Mouse (Mus musculus) splenic B cell, adult 2 months (primary cell): ENCODE results near the gene Jag2.
A peak's percentile ranks its signal among the peaks of the same experiment; 100 is the strongest.

Experiments
- DNase-seq: peaks from one replicate; pipeline ENCODE4 v3.0.0-alpha.2; 2011; ENCODE audit warnings: low read depth, low spot score
- H3K27me3 ChIP-seq: 2 replicates; pipeline ENCODE4 v1.6.1; 2012; ENCODE audit warnings: mild to moderate bottlenecking, low read length, moderate library complexity, mixed read lengths; ENCODE audit not compliant: control insufficient read depth, poor library complexity, insufficient read depth, severe bottlenecking
- H3K36me3 ChIP-seq: 2 replicates; pipeline ENCODE4 v1.6.1; 2012; ENCODE audit warnings: mild to moderate bottlenecking, low read length, moderate library complexity, mixed read lengths; ENCODE audit not compliant: control insufficient read depth, poor library complexity, insufficient read depth, severe bottlenecking

Jag2 gene

DNA sequence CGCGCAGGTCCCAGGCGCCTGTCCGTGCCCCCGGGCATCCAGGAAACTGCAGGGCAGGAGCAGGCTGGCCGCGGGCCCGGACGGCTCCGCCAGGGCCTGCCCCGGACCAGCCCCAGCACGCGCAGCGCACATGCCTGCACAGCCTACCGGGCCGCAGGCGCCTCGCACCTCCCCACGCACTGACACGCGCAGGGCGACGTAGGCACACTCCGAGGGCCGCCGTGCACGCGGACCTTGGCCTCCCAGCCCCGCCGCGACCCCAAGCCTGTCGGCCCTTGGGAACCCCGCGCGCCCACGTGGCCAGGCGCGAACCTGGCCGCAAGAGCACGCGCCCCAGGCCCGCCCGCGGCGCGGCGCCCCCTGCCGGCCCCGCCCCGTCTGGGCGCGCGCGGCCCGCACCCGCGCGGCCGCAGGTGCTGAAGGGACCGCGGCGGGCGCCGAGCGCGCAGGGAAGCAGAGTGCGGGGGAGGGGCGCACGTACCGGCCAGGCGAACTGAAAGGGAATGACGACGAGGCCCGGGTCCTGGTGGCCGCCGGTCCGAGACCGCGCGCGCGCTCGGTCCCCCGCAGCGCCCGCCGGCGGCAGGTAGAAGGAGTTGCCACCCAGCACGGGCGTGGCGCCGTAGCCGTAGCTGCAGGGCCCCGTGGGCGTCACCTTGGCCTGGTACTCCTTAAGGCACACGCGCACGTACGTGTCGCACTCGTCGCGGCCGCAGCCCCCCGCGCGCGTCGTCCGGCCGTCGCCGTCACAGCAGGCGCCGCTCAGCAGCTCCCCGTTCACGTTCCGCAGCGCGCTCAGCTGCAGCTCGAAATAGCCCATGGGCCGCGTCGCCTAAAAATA lies 955 bp downstream of the Jag2 start:
- Histone ChIP-seq H3K36me3 (no peaks in the 10 kb centered on the region), H3K27me3 (0 out of 2 replicates have a peak, but pooled peaks cover 3% of the 10 kb centered on the region)
- peak; percentile 45 for DNase-seq

DNA sequence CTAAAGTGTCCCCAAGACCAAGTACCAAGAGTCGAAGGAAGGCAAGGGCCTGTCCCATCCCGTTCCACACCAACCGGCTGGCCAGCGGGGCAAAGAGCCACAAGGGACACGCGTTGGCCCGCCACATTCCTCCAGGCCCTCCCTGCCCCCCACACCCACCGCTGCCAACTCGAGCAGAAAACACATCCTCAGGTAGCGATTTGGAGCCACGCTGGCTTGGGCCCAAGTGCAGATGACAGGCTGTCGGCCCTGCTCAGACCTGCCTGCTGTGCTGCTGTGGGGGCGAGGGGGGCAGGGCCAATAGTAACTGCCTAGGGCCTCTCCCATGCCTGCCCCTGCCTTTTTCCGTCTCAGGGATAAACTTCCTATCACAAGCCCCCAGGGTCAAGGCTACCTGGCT lies 2.3 kb downstream of the Jag2 start:
- no peaks in the 10 kb centered on the region for H3K36me3 ChIP-seq
- 0 out of 2 replicates have a peak, but pooled peaks cover 3% of the 10 kb centered on the region for H3K27me3 ChIP-seq
- no peak for DNase-seq

DNA sequence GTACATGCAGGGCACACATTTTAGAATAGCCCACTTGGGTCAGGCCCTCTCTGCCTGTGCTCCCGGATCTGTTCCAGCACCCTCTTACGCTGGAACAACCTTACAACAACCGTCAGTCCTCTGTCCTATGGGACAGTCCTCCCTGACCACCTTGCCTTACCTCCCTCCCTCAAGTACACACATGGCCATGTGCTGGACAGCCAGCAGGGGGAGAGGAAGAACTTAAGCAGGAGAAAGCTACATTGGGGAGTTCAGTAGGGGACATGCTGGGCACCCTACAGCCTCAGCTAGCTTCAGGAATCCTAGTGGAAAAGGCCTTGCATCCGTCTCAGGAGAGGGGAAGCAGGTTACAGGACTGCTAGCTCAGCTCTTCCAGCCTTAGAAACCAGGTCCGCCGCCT lies 3.6 kb downstream of the Jag2 start:
- no peak for DNase-seq
- H3K36me3 ChIP-seq, result no peaks in the 10 kb centered on the region
- H3K27me3 ChIP-seq, result 0 out of 2 replicates have a peak, but pooled peaks cover 3% of the 10 kb centered on the region

DNA sequence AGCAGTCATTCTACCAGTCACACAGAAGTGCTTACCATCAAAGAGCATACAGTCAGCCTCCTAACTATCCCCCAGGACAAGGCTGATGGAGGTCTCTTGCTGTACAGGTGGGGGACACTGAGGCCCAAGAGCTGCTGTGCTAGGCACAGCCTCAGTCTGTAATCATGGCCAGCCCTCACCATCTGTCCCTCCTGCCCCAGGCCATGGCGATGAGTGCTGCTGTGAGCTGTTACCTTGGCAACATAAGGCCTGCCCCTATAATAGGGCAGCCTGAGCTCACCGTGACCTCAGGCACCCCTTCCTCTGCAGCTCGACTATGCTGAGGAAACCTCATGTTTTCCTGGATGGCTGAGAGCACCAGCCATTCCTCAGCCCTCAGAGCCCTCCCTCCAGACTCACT lies 7.0 kb downstream of the Jag2 start:
- DNase-seq, result no peak
- H3K36me3 ChIP-seq, result no peaks in the 10 kb centered on the region
- no peaks in the 10 kb centered on the region for H3K27me3 ChIP-seq

DNA sequence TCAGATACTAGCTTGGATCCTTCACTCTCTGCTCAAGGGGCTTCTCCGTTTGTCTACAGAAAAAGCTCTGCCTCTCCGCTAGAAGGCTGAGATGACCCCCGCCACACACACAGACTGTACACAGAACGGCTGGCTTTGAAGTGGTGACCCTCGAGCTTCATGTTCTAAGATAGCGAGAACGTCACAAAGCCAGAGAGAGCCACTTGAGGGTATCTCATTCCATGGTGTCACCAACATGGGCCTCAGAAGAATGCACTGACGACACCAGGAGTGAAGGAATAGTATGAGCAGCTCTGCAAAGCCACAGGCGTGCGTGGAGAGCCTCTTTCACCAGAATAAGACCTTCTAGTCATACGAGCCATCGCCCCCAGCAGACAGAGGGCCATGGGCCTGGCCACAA lies 8.1 kb downstream of the Jag2 start:
- H3K27me3 ChIP-seq, result no peaks in the 10 kb centered on the region
- DNase-seq, result no peak
- H3K36me3 ChIP-seq, result no peaks in the 10 kb centered on the region

DNA sequence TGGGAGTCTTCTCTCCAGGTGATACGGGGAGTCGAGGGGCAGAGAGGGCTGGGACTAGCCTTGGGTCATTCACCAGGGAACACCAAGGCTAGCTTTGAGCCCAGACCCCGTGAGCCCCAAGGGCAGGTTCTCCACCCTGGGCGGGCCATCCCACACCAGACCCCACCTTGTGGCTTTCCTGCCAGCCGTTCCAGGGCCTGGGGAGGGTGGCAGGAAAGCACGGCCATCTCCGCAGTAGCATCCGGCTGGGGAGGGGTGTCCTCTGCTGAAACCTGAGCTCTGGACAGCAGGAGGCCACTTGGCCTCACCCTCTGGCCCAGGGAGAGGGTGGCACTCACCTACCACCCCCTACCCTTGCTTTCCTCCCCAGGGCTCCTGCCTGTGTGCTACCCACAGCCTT lies 11.7 kb downstream of the Jag2 start:
- Histone ChIP-seq H3K27me3 (no peaks in the 10 kb centered on the region), H3K36me3 (no peaks in the 10 kb centered on the region)
- no peak for DNase-seq

DNA sequence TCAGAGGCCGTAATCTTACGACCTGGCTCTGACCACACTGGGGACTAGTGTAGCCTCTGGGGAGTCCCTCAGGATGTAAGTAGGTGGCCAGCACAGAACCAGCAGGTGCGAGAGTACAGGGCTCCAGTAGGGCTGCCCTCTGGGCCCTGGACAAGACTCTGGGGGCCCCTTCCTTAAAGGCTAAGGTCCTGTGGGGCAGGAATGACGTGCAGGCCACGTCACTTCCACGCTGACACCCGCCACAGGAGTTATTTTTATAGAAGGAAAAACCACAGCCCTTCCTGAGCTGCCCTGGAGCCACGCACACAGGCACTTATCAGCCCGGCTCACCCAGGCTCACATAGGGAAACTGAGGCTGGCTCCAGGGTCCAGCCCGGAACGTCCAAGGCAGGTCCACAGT lies 12.1 kb downstream of the Jag2 start:
- no peaks in the 10 kb centered on the region for H3K36me3 ChIP-seq
- H3K27me3 ChIP-seq, result no peaks in the 10 kb centered on the region
- no peak for DNase-seq

DNA sequence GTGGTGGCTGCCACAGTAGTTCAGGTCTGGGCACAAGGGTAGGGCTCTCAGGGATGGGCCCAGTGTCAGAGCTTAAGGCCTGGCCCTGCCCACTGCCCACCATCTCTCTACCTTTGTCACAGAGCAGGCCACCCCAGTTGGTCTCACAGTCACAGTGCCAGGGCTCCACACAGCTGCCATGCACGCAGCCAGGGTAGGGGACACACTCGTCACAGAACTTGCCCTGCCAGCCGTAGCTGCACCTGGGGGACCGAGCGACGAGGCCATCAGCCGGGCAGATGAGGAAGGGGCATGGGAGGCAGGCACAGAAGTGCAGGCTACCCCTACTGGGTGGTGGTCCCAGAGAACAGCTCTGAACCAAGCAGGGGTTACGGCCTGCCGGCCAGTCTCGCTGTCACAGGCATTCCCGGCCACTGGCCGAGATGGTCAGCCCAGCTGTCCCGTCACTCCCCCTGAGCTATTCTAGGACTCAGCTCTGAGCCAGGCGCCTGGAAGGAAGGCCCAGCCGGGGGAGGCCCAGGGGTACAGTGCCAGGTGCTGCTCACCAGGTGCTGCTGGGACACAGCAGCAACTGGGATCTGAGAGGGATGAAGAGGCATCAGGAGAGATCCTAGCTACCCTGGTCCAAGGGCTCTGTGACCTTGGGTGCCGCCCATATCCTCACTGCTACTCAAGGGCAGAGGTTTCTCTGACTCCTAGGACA lies 12.7 kb downstream of the Jag2 start:
- Histone ChIP-seq H3K27me3 (no peaks in the 10 kb centered on the region), H3K36me3 (no peaks in the 10 kb centered on the region)
- no peak for DNase-seq

DNA sequence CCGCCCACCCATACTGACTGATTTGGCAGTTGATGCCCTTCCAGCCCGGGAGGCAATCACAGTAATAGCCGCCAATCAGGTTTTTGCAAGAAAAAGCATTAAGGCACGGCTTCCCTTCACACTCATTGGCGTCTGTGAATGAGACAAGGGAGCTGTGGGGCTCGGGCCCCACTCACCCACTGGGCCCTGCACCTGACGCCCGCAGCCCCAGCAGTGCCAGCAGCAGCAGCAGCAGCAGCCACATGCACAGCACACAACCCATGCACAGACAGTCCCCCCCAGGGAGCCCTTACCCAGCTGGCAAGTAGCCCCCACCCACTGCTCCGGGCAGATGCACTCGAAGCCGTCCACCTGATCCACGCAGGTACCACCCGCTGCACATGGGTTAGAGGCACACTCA lies 14.0 kb downstream of the Jag2 start:
- no peaks in the 10 kb centered on the region for H3K36me3 ChIP-seq
- DNase-seq, result no peak

DNA sequence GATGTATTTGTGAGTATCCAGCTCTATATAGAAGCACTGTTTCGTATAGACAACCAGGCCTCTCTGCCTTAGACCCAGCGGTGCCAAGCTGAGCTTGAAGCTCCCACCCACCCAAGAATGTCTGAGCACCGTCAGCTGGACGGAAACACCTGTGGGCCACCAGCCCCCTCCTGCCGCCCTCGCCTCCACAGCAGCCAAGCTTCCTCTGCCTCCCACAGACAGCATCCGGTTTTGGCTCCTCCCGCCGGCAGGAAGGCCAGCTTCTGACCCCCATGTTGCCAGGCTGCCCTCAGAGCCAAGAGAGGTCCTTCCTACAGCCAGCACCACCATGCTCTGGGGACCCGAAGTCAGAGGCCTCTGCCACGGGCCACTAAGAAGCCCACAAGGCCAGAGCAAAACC lies 15.0 kb downstream of the Jag2 start:
- H3K36me3 ChIP-seq, result no peaks in the 10 kb centered on the region
- no peaks in the 10 kb centered on the region for H3K27me3 ChIP-seq
- DNase-seq, result no peak

More for the DNA sequence above, 14.0 kb downstream of the Jag2 start:
- no peaks in the 10 kb centered on the region for H3K27me3 ChIP-seq

DNA sequence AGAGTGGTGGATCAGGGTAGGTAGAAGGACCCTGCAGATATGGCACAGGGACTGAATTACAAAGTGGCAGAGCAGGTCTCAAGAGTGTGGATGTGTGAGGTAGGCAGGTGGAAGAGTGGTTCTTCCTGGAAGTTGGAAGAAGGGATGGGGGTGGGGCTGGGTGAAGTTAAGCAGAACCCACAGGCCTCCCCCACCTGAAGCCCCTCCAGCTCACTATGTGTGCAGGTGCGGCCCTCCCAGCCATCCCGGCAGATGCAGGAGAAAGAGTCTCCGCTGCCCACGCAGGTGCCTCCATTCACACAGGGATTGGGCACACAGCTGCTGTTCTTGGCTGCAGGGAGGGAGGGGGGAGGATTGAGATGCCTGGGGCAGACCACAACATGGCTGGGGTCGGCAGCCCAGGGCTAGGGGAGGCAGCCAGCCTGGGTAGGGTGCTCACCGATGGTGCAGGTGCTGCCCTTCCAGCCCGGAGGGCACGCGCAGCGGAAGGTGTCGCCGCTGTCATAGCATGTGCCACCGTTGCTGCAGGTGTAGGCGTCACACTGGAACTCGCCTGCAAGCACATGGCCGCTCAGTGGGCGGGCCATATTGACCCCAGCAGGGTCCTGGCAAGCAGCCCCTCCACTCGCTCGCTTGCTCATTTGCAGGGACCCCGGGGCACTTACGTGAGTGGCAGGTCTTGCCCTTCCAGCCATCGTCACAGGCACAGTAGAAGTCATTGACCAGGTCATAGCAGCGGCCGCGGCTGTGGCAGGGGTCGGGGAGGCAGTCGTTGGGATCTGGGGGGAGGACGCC lies 16.4 kb downstream of the Jag2 start:
- H3K27me3 ChIP-seq, result no peaks in the 10 kb centered on the region
- no peaks in the 10 kb centered on the region for H3K36me3 ChIP-seq
- DNase-seq, result no peak

DNA sequence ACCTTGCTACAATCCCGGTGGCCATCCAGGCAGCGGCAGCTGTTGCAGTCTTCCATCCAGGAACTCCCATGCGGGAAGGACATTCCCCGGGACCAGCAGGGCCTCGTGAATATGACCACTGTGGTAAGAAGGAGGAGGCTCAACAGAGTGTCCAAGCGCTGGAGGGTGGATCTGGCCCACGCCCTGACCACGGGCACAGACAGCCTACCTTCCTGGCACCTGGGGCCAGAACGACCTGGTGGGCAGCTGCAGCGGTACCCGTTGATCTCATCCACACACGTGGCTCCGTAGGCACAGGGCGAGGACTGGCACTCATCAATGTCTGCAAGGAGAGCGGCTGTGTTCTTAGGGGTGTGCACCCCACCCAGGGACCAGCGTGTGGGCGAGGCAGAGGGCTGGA lies 17.9 kb downstream of the Jag2 start:
- Histone ChIP-seq H3K36me3 (no peaks in the 10 kb centered on the region), H3K27me3 (no peaks in the 10 kb centered on the region)
- DNase-seq, result no peak

DNA sequence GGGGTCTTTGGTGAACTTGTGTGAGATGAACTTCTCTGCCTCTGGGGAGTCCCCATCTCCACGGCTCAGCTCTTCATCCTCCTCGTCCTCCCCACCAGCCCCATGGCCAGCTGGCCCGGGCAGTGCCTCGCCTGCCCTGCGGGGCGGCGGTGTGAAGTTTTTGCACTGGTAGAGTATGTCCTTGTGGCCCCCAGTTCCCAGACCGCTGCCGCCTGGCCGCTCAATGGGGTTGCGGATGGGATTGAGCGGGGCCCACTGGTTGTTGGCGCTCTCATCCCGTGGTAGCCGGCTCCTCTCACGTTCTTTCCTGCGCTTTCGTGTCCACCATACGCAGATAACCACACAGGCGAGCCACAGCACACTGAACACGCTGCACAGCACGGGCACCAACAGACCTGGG lies 20.6 kb downstream of the Jag2 start:
- Histone ChIP-seq H3K27me3 (no peaks in the 10 kb centered on the region), H3K36me3 (no peaks in the 10 kb centered on the region)
- no peak for DNase-seq

DNA sequence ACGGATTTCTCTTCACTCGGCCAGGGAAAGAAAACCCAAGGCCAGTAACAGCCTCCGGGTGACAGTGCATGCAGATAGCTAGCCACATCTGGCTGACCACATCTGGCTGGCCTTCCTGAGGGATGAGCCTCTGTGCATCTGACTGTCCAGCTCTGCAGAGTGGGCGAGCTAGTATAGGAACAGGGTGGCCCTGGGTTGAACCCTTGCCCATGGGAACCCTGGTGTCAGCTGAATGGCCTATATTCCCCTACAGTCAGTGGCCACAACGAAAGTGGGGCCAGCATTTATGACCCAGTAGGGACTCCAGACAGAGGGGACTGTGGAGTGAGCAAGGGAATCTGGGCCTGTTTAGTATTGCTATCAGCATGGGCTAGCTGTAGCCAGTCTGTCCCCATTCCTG lies 24.6 kb downstream of the Jag2 start:
- DNase-seq, result no peak
- H3K27me3 ChIP-seq, result no peaks in the 10 kb centered on the region
- no peaks in the 10 kb centered on the region for H3K36me3 ChIP-seq

DNA sequence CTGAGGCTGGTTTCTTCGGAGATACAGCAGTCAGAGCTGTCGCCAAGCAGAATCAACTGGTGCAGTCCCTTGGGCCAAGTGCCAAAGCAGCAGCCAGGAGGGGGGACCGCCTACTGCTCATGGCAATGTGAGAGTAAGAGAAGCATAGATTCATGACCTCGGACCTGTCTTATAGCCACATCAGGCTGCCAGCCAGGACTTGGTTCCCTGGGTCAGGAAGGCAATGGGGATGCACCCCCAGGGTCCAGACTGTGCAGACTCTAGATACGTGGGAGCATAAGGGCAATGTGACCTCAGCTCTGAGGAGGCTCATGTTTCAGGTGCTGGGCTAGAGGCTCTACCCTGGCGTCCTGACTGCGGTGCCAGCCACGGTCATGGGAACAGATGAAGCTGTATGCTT lies 25.6 kb downstream of the Jag2 start:
- Histone ChIP-seq H3K27me3 (no peaks in the 10 kb centered on the region), H3K36me3 (no peaks in the 10 kb centered on the region)
- no peak for DNase-seq
